Mouse (Mus musculus): ENCODE results near the gene B230219D22Rik.
A peak's percentile ranks its signal among the peaks of the same experiment; 100 is the strongest.
"Not testable (repeated sequence)": the region's sequence is repeated elsewhere in the genome, so short reads cannot be mapped to it uniquely, and the experiment has no call there.

Gene B230219D22Rik

GRCm38 (mm10) chr13:55692535-55693242 lies at the start of gene B230219D22Rik:
TSS of gene B230219D22Rik (plus strand) at chr13:55693124.
- peak; percentile 90 for DNase-seq (ENCODE audit: extremely low spot score, low read depth, low spot score)

- DNase-seq (ENCODE audit: extremely low spot score, low read depth, low spot score), result peak; percentile 22
These were observed 48.4 kb upstream of the B230219D22Rik start for GRCm38 (mm10) chr13:55644525-55644924.

- no peak for DNase-seq (ENCODE audit: extremely low spot score, low read depth, low spot score)
These were observed 42.8 kb upstream of the B230219D22Rik start for GRCm38 (mm10) chr13:55650098-55650497.

- DNase-seq (ENCODE audit: extremely low spot score, low read depth, low spot score), result no peak
These were observed 41.9 kb upstream of the B230219D22Rik start for GRCm38 (mm10) chr13:55650980-55651379.

- no peak for DNase-seq (ENCODE audit: extremely low spot score, low read depth, low spot score)
These were observed 24.4 kb upstream of the B230219D22Rik start for GRCm38 (mm10) chr13:55668550-55668949.

- no peak for DNase-seq (ENCODE audit: extremely low spot score, low read depth, low spot score)
These were observed 20.2 kb upstream of the B230219D22Rik start for GRCm38 (mm10) chr13:55672711-55673110.

GRCm38 (mm10) chr13:55677364-55677763 lies 15.6 kb upstream of the B230219D22Rik start:
- no peak for DNase-seq (ENCODE audit: extremely low spot score, low read depth, low spot score)

GRCm38 (mm10) chr13:55682201-55682600 lies 10.7 kb upstream of the B230219D22Rik start:
- DNase-seq (ENCODE audit: extremely low spot score, low read depth, low spot score), result no peak

GRCm38 (mm10) chr13:55683581-55683980 lies 9.3 kb upstream of the B230219D22Rik start:
- DNase-seq (ENCODE audit: extremely low spot score, low read depth, low spot score), result no peak

- no peak for DNase-seq (ENCODE audit: extremely low spot score, low read depth, low spot score)
These were observed 6.8 kb upstream of the B230219D22Rik start for GRCm38 (mm10) chr13:55686107-55686633.

GRCm38 (mm10) chr13:55687927-55688602 lies 4.9 kb upstream of the B230219D22Rik start:
- DNase-seq (ENCODE audit: extremely low spot score, low read depth, low spot score), result no peak

- no peak for DNase-seq (ENCODE audit: extremely low spot score, low read depth, low spot score)
These were observed 358 bp downstream of the B230219D22Rik start for GRCm38 (mm10) chr13:55693243-55693721.

- no peak for DNase-seq (ENCODE audit: extremely low spot score, low read depth, low spot score)
These were observed 1.2 kb downstream of the B230219D22Rik start for GRCm38 (mm10) chr13:55694110-55694509.

GRCm38 (mm10) chr13:55695989-55696388 lies 3.1 kb downstream of the B230219D22Rik start:
- DNase-seq (ENCODE audit: extremely low spot score, low read depth, low spot score), result not testable (repeated sequence)

GRCm38 (mm10) chr13:55704301-55704700 lies 11.4 kb downstream of the B230219D22Rik start:
- no peak for DNase-seq (ENCODE audit: extremely low spot score, low read depth, low spot score)

GRCm38 (mm10) chr13:55712846-55713245 lies 19.9 kb downstream of the B230219D22Rik start:
- DNase-seq (ENCODE audit: extremely low spot score, low read depth, low spot score), result no peak

- DNase-seq (ENCODE audit: extremely low spot score, low read depth, low spot score), result peak; percentile 56
These were observed 21.7 kb downstream of the B230219D22Rik start, which contains the start of gene Txndc15 for GRCm38 (mm10) chr13:55714501-55715166. TSS of gene Txndc15 (plus strand) at chr13:55714650.

GRCm38 (mm10) chr13:55715167-55715512 lies 22.2 kb downstream of the B230219D22Rik start:
- DNase-seq (ENCODE audit: extremely low spot score, low read depth, low spot score), result no peak

- no peak for DNase-seq (ENCODE audit: extremely low spot score, low read depth, low spot score)
These were observed 23.1 kb downstream of the B230219D22Rik start for GRCm38 (mm10) chr13:55715908-55716510.

- DNase-seq (ENCODE audit: extremely low spot score, low read depth, low spot score), result no peak
These were observed 28.6 kb downstream of the B230219D22Rik start for GRCm38 (mm10) chr13:55721516-55721915.

GRCm38 (mm10) chr13:55721995-55722394 lies 29.1 kb downstream of the B230219D22Rik start:
- DNase-seq (ENCODE audit: extremely low spot score, low read depth, low spot score), result no peak
